Mouse (Mus musculus) testis, adult 2 months (tissue): Measurements from ENCODE around the gene Bcar3. TPM values are rescaled to one million over a fixed set of nuclear protein-coding genes. Genes with fewer than 3 reads are reported as not detected.
"Not testable (repeated sequence)": the region's sequence is repeated elsewhere in the genome, so short reads cannot be mapped to it uniquely, and the experiment has no call there.

Experiments used
- H3K27ac ChIP-seq: fragments of 200-500 bp; 2 replicates; pipeline ENCODE4 v1.5.1; 2012; ENCODE audit warnings: low read depth, low read length; ENCODE audit not compliant: control insufficient read depth, insufficient read depth
- H3K27me3 ChIP-seq: fragments of 200-500 bp; 2 replicates; pipeline ENCODE4 v1.6.1; 2012; ENCODE audit warnings: mild to moderate bottlenecking, low read length, moderate library complexity; ENCODE audit not compliant: control insufficient read depth, insufficient read depth
- H3K36me3 ChIP-seq: fragments of 200-500 bp; 2 replicates; pipeline ENCODE4 v1.6.1; 2012; ENCODE audit warnings: mild to moderate bottlenecking, low read length; ENCODE audit not compliant: control insufficient read depth, insufficient read depth
- H3K4me1 ChIP-seq: fragments of 200-500 bp; 2 replicates; pipeline ENCODE4 v1.6.1; 2012; ENCODE audit warnings: low read length; ENCODE audit not compliant: control insufficient read depth, insufficient read depth
- H3K4me3 ChIP-seq: fragments of 200-500 bp; 2 replicates; pipeline ENCODE4 v1.5.1; 2012; ENCODE audit warnings: low read depth, mild to moderate bottlenecking, low read length, moderate library complexity, mixed read lengths; ENCODE audit not compliant: control insufficient read depth
- CTCF ChIP-seq: fragments of 200-500 bp; IDR thresholded peaks from 2 replicates; pipeline ENCODE4 v1.5.1; 2012; ENCODE audit warnings: low read depth, mild to moderate bottlenecking, inconsistent platforms, low read length, moderate library complexity; ENCODE audit not compliant: control insufficient read depth, insufficient read depth, insufficient replicate concordance
- POLR2A ChIP-seq: fragments of 200-500 bp; IDR thresholded peaks from 2 replicates; pipeline ENCODE4 v1.6.1; 2012; ENCODE audit warnings: low read depth, mild to moderate bottlenecking, inconsistent platforms, low read length, moderate library complexity; ENCODE audit not compliant: control insufficient read depth
- polyA plus RNA-seq: library from polyadenylated mRNA; depleted of rRNA; stranded (reverse); fragments of >200 nt; gene quantifications from 2 replicates; pipeline ENCODE4 v1.2.3, GENCODE M21; 2012

The Bcar3 gene
- polyA plus RNA-seq, 1 experiment, result 12.5 TPM

DNA sequence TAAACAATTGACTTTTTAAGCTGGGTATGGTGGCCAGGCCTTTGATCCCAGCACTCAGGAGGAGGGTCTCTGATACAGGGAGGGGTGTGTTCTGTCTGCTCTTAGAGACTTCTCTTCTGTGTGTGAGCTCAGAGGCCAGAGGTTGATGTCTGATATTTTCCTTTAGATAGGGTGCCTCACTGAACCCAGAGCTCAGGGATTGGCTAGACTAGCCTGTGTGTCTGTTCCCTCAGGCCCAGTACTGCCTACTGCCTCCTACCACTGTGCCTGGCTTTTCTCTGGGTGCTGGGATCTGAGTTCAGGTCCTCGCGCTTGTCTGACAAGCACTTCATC is 46.2 kb upstream of the Bcar3 start:
- H3K27ac ChIP-seq, result no peak overlapping the region
- TF ChIP-seq CTCF (no peak), POLR2A (no peak)
- H3K27me3 ChIP-seq, result no peaks in the 10 kb centered on the region
- H3K4me1 ChIP-seq, result peaks cover 8% of the 10 kb centered on the region
- H3K36me3 ChIP-seq, result no peaks in the 10 kb centered on the region
- H3K4me3 ChIP-seq, result no peak overlapping the region

DNA sequence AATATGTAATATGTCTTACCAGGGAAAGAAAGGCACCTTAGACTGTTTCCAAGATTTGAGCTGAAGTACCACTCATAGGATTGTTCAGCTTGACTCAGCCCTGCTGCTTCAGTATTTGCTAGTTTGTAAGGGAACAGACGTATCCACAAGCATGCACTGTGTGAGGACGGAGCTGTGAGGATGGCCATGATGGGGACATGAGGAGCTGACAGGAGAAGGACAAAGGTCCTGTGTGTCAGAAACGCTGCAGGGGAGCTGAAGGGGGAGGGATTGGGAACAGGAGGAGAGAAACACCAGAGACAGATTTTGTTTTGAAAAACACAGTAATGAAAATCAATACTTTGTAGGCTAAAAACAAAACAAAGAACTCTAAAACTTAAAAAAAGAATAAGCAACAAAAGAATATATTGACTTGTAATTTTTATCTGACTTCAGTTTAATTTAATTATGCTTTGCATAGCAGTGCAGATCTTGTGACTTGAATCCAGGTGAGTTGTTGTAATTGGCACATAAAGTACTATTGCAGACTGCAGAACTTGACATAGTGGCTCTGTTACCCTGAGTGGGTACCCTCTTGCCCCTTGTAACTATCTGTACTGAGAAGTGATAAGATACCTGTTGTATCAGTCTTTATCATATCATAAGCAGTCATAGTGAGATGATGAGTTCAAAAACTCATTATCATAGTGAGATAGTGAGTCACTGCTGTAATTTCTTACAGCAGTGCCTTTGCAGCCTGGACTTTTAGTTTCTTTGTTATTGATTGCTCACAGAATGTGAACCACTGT is 41.3 kb upstream of the Bcar3 start:
- Histone ChIP-seq H3K4me1 (no peaks in the 10 kb centered on the region; the same call in 1 of the 2 replicates), H3K27me3 (no peaks in the 10 kb centered on the region), H3K4me3 (no peak overlapping the region), H3K27ac (no peak overlapping the region), H3K36me3 (no peaks in the 10 kb centered on the region)
- no peak for TF ChIP-seq POLR2A
- TF ChIP-seq CTCF, result no peak

GRCm38 (mm10) chr3:122254050-122254449 is 39.9 kb upstream of the Bcar3 start:
- not testable (repeated sequence) for H3K4me3 ChIP-seq, H3K27me3 ChIP-seq, H3K27ac ChIP-seq, H3K4me1 ChIP-seq, H3K36me3 ChIP-seq

- Histone ChIP-seq H3K4me3 (no peak overlapping the region), H3K27me3 (no peaks in the 10 kb centered on the region), H3K27ac (no peak overlapping the region), H3K36me3 (no peaks in the 10 kb centered on the region), H3K4me1 (peaks cover under 1% of the 10 kb centered on the region; the same call in 1 of the 2 replicates)
- no peak for TF ChIP-seq POLR2A
- TF ChIP-seq CTCF, result no peak
Measured at GRCm38 (mm10) chr3:122269986-122270385, 23.9 kb upstream of the Bcar3 start.

- not testable (repeated sequence) for H3K27me3 ChIP-seq
Measured at GRCm38 (mm10) chr3:122272565-122272964, 21.4 kb upstream of the Bcar3 start.

GRCm38 (mm10) chr3:122273407-122274240 is 20.3 kb upstream of the Bcar3 start:
- peaks cover 2% of the 10 kb centered on the region; the same call in 1 of the 2 replicates for H3K4me1 ChIP-seq
- no peak for TF ChIP-seq POLR2A
- no peak for TF ChIP-seq CTCF
- H3K36me3 ChIP-seq, result no peaks in the 10 kb centered on the region
- H3K27me3 ChIP-seq, result no peaks in the 10 kb centered on the region
- H3K27ac ChIP-seq, result no peak overlapping the region
- peak overlapping the region; percentile 89 for H3K4me3 ChIP-seq

More at GRCm38 (mm10) chr3:122272565-122272964, 21.4 kb upstream of the Bcar3 start:
- not testable (repeated sequence) for H3K4me3 ChIP-seq, H3K4me1 ChIP-seq, H3K36me3 ChIP-seq, H3K27ac ChIP-seq

- Histone ChIP-seq H3K27me3 (no peaks in the 10 kb centered on the region), H3K36me3 (no peaks in the 10 kb centered on the region; the same call in none of the 2 replicates), H3K4me3 (peak within 1 kb of the TSS; percentile 96), H3K27ac (peak within 1 kb of the TSS; percentile 82), H3K4me1 (peaks cover 2% of the 10 kb centered on the region; the same call in 1 of the 2 replicates)
- peak; percentile 85 for TF ChIP-seq POLR2A
- TF ChIP-seq CTCF, result no peak
Measured at GRCm38 (mm10) chr3:122274241-122275024, 19.5 kb upstream of the Bcar3 start, which contains the start of gene Dnttip2. TSS of gene Dnttip2 (plus strand) at chr3:122274388.
